Mouse (Mus musculus): ENCODE results near the gene Rhou. TPM values are rescaled to one million over a fixed set of nuclear protein-coding genes. Genes with fewer than 3 reads are reported as not detected.

The Rhou gene
- polyA plus RNA-seq, 1 experiment: 8.0 TPM

DNA sequence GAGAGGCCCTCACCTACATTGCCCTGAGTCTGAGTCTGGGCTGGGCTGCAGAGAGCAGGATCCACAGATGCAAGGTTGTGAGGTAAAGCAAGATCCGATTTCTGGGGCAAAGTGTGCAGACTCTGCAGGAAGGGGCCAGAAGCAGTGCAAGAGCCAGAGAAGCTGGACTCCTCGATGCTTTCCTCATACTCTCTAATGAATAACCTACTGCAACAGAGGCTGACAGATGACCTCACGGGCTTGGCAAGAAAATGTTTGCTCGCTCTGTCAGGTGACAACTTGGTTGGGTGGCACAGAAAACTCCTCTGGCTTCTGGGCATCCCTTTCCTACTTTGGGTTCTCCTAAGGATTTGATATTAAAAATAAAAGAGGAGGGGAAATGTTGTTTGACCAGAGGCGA lies 51.6 kb downstream of the Rhou start:
- DNase-seq: no peak
- Histone ChIP-seq H3K4me1 (ENCODE audit: control insufficient read depth, insufficient read depth, low read length) (peaks cover 2% of the 10 kb centered on the region; the same call in 1 of the 2 replicates), H3K4me3 (replicated peaks; ENCODE audit: extremely low read depth, low read depth, low read length) (no peak overlapping the region)
- WGBS: 51% methylated on average over 5 of the region's 5 CpGs
- TF ChIP-seq POLR2A (IDR thresholded peaks at IDR 0.05; ENCODE audit: borderline replicate concordance, extremely low read depth, low read depth, low read length): no peak
- TF ChIP-seq CTCF (IDR thresholded peaks at IDR 0.05; ENCODE audit: insufficient read depth, low read length): no peak

DNA sequence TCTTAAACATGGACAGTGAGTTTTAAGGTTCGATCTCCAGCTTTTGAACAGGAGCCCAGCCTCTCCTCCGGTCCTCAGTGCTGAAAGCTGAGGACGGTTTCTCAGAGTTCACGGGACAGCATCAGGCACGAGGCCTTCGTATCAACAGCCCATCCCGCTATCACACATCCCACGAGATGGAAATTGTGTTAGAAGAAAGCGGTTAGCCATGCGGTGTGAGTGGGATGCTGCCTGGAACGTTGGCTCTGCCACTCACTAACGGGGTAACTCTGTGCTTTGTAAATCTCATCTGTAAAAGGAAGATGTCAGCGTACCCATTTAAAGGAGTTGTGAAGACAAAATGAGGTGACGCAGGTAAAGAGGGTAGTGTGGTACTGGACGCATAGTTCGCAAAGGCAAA lies 53.4 kb downstream of the Rhou start:
- H3K4me1 ChIP-seq (ENCODE audit: control insufficient read depth, insufficient read depth, low read length): peaks cover 2% of the 10 kb centered on the region; the same call in 1 of the 2 replicates
- H3K4me3 ChIP-seq (replicated peaks; ENCODE audit: extremely low read depth, low read depth, low read length): no peak overlapping the region
- DNase-seq: no peak
- 89% methylated on average over 16 of the region's 16 CpGs for WGBS
- TF ChIP-seq POLR2A (IDR thresholded peaks at IDR 0.05; ENCODE audit: borderline replicate concordance, extremely low read depth, low read depth, low read length): no peak
- TF ChIP-seq CTCF (IDR thresholded peaks at IDR 0.05; ENCODE audit: insufficient read depth, low read length): no peak

DNA sequence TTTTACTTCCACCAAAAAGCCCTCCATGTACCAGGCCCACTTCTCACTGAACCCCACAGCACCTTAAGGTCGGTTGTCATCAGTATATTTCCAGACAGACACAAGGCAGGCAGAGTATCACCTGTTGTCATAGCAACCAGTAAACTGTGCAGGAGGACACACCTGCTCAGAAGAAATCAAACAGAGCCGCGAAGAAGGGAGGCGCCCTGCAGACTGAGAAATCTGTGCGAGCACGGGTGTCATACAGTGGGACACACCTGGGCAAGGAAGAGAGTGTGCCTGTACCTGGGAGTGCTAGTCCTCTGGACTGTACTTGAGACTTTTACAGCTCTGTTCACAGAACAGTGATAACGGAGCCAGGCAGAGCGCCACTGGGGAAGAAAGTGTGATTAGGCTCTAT lies 55.0 kb downstream of the Rhou start:
- 61% methylated on average over 8 of the region's 8 CpGs for WGBS
- no peak for DNase-seq
- TF ChIP-seq POLR2A (IDR thresholded peaks at IDR 0.05; ENCODE audit: borderline replicate concordance, extremely low read depth, low read depth, low read length) (no peak), CTCF (IDR thresholded peaks at IDR 0.05; ENCODE audit: insufficient read depth, low read length) (no peak)

DNA sequence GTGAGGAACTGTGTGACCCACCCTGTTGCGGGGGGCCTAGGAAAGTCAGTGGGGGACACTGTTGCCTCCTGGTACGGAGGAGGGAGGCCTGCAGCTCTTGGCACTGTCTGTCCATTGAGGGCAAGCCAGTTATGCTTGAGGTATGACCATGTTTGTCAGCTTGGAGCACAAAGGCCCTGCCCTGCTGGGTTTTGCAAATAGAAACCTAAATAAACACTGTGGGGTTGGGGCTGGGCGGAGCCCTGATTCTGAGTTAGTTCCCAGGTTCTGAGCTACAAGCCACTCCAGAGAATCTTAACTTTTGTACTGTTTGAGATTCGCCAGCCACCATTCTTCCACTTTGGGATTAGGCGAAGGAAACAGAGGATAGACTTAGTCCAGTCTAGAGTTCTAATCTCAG lies 56.6 kb downstream of the Rhou start:
- H3K4me1 ChIP-seq (ENCODE audit: control insufficient read depth, insufficient read depth, low read length): peaks cover under 1% of the 10 kb centered on the region; the same call in 1 of the 2 replicates
- no peak overlapping the region for H3K4me3 ChIP-seq (replicated peaks; ENCODE audit: extremely low read depth, low read depth, low read length)
- DNase-seq: peak; percentile 25
- 75% methylated on average over 5 of the region's 5 CpGs for WGBS
- no peak for TF ChIP-seq POLR2A (IDR thresholded peaks at IDR 0.05; ENCODE audit: borderline replicate concordance, extremely low read depth, low read depth, low read length)
- TF ChIP-seq CTCF (IDR thresholded peaks at IDR 0.05; ENCODE audit: insufficient read depth, low read length): no peak

More for the DNA sequence above, 55.0 kb downstream of the Rhou start:
- no peak overlapping the region for H3K4me3 ChIP-seq (replicated peaks; ENCODE audit: extremely low read depth, low read depth, low read length)
- peaks cover 2% of the 10 kb centered on the region; the same call in 1 of the 2 replicates for H3K4me1 ChIP-seq (ENCODE audit: control insufficient read depth, insufficient read depth, low read length)

Other genes with a start within 250 kb of the Rhou start
- gene Mc1r, start 246.8 kb upstream of the Rhou start, polyA plus RNA-seq (2012; rRNA removed): not detected in 2 replicates
- gene Tubb3, start 242.5 kb upstream of the Rhou start, polyA plus RNA-seq (2012; rRNA removed): 1.2 and 1.4 TPM in 2 replicates
- gene Def8, start 230.4 kb upstream of the Rhou start, polyA plus RNA-seq (2012; rRNA removed): 23.0 and 30.9 TPM in 2 replicates
- gene Afg3l1, start 176.0 kb upstream of the Rhou start, polyA plus RNA-seq (2012; rRNA removed): 13.0 and 21.4 TPM in 2 replicates
- 1.8 and 2.6 TPM in 2 replicates for gene Dbndd1, start 138.5 kb upstream of the Rhou start, polyA plus RNA-seq (2012; rRNA removed)
- gene Gas8, start 135.1 kb upstream of the Rhou start, polyA plus RNA-seq (2012; rRNA removed): 9.2 and 14.0 TPM in 2 replicates
- gene Rab4a, start 152.1 kb downstream of the Rhou start, polyA plus RNA-seq (2012; rRNA removed): 7.3 and 7.9 TPM in 2 replicates
- 0.80 and 0.86 TPM in 2 replicates for gene Ccsap, start 206.3 kb downstream of the Rhou start, polyA plus RNA-seq (2012; rRNA removed)
- 1.2 and 1,963 TPM in 2 replicates for gene Acta1, start 240.8 kb downstream of the Rhou start, polyA plus RNA-seq (2012; rRNA removed)

Measured in lung, adult 2 months (tissue).